Comparison of ENCODE assay signal across 22 mouse cellular contexts in the genomic region with DNA sequence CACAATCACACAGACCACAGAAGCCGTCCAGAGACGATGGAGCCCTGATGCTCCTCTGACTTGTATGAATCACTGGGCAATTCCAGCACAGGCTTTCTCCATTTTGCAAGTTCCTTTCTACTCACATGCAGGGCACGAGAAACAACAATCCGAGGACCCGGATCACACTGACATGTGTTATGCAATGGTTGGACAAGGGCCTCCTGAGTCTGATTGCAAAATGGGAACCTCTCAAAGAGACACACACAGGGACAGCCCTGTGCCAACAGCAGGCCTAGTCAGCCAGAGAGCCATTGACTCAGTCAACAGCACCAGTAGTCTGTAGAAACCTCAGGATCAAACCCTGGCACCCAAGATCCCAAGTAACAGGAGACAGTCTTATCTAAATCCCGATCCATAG.
DNase-seq lines count a peak whose midpoint lies in the region; ATAC-seq lines count a peak whose summit lies in the region.
"Had no signal": no experiment of that assay in that cellular context is flagged by ENCODE, and none has a peak within 500 bp of the region (broad histone marks: within the 10 kb centered on the region; RNA-seq: fewer than 3 reads in every experiment).

No protein-coding gene starts in this region.

- 0 out of 2 replicates have a peak overlapping the region, but pooled peaks have one; percentile 33 for H3K27ac ChIP-seq in brown adipose tissue, adult 24 weeks (replicated peaks; ENCODE audit: low read depth, low read length)
- H3K27ac ChIP-seq in hindbrain, embryonic 13.5 days, result no peak overlapping the region
- H3K27ac ChIP-seq: embryonic facial prominence, embryonic 13.5 days; forebrain, embryonic 10.5 days; hindbrain, embryonic 12.5 days; limb, embryonic 15.5 days; macrophage; midbrain, embryonic 13.5 days; neural tube, embryonic 15.5 days; stomach, embryonic 15.5 days had no signal

- no peak overlapping the region for H3K4me3 ChIP-seq in brown adipose tissue, adult 24 weeks (ENCODE audit: insufficient read depth, low read depth, low read length)
- H3K4me3 ChIP-seq in hindbrain, embryonic 13.5 days, result no peak overlapping the region
- H3K4me3 ChIP-seq: embryonic facial prominence, embryonic 13.5 days; forebrain, embryonic 10.5 days; hindbrain, embryonic 12.5 days; limb, embryonic 15.5 days; midbrain, embryonic 13.5 days; myocyte; neural tube, embryonic 15.5 days; stomach, embryonic 15.5 days had no signal

- H3K4me1 ChIP-seq in brown adipose tissue, adult 24 weeks (ENCODE audit: control insufficient read depth, insufficient read depth, insufficient read length, low read length), result no peaks in the 10 kb centered on the region; the same call in 1 of the 2 replicates
- peaks cover 4% of the 10 kb centered on the region for H3K4me1 ChIP-seq in hindbrain, embryonic 13.5 days (replicated peaks)
- H3K4me1 ChIP-seq: hindbrain, embryonic 12.5 days; limb, embryonic 15.5 days; neural tube, embryonic 15.5 days; stomach, embryonic 15.5 days had no signal

- no peaks in the 10 kb centered on the region for H3K27me3 ChIP-seq in hindbrain, embryonic 13.5 days
- H3K27me3 ChIP-seq: hindbrain, embryonic 12.5 days; limb, embryonic 15.5 days; midbrain, embryonic 13.5 days; neural tube, embryonic 15.5 days; Patski; stomach, embryonic 15.5 days had no signal

- H3K4me2 ChIP-seq in hindbrain, embryonic 13.5 days, result no peak overlapping the region
- H3K4me2 ChIP-seq: embryonic facial prominence, embryonic 13.5 days; hindbrain, embryonic 12.5 days; limb, embryonic 15.5 days; midbrain, embryonic 13.5 days; neural tube, embryonic 15.5 days; stomach, embryonic 15.5 days had no signal

- no peaks in the 10 kb centered on the region for H3K36me3 ChIP-seq in hindbrain, embryonic 13.5 days
- H3K36me3 ChIP-seq: embryonic facial prominence, embryonic 13.5 days; forebrain, embryonic 10.5 days; hindbrain, embryonic 12.5 days; limb, embryonic 15.5 days; midbrain, embryonic 13.5 days; neural tube, embryonic 15.5 days; stomach, embryonic 15.5 days had no signal

- peak; percentile 91 for DNase-seq in heart, adult 11 months
- no peak for DNase-seq in heart, adult 8-10 months (ENCODE audit: low spot score)
- peak; percentile 32 for DNase-seq in adipocyte (ENCODE audit: low spot score)
- DNase-seq in lung, postnatal 14 days, result peak; percentile 40
- DNase-seq in cerebellum, postnatal 36 days, result no peak
- DNase-seq: cerebellum, adult 8-10 months; gastrocnemius, postnatal 25 days; kidney, adult 9 months; kidney, postnatal 4 days had no signal

- H3K9me3 ChIP-seq in hindbrain, embryonic 13.5 days, result no peaks in the 10 kb centered on the region
- H3K9me3 ChIP-seq: embryonic facial prominence, embryonic 13.5 days; forebrain, embryonic 10.5 days; hindbrain, embryonic 12.5 days; limb, embryonic 15.5 days; midbrain, embryonic 13.5 days; neural tube, embryonic 15.5 days; stomach, embryonic 15.5 days had no signal

- no peak for ATAC-seq in hindbrain, embryonic 13.5 days (ENCODE audit: low FRiP score)
- ATAC-seq: activated CD4-positive, CD25-positive, alpha-beta regulatory T cell, adult 4 months; midbrain, embryonic 13.5 days; Patski had no signal

- no peak overlapping the region for H3K9ac ChIP-seq in hindbrain, embryonic 13.5 days
- H3K9ac ChIP-seq: embryonic facial prominence, embryonic 13.5 days; hindbrain, embryonic 12.5 days; limb, embryonic 15.5 days; midbrain, embryonic 13.5 days; neural tube, embryonic 15.5 days; stomach, embryonic 15.5 days had no signal

- WGBS in hindbrain, embryonic 13.5 days, result 92% methylated on average over 6 of the region's 6 CpGs

Comparison
In these comparisons a context has a peak if more than half of its experiments do, and no peak if none do; other contexts are left out.
1. DNase-seq: peak in heart, adult 11 months (single experiment), adipocyte (single experiment) and lung, postnatal 14 days (single experiment); none in heart, adult 8-10 months (single experiment) and cerebellum, postnatal 36 days (0 of 2).